Mouse (Mus musculus) lung, postnatal 4 days (tissue): ENCODE results near the gene Tango2.
A peak's percentile ranks its signal among the peaks of the same experiment; 100 is the strongest.

Experiments
- DNase-seq, 2 experiments: peaks; one replicate each; pipeline ENCODE4 v3.0.0; 2021

Tango2 gene

DNA sequence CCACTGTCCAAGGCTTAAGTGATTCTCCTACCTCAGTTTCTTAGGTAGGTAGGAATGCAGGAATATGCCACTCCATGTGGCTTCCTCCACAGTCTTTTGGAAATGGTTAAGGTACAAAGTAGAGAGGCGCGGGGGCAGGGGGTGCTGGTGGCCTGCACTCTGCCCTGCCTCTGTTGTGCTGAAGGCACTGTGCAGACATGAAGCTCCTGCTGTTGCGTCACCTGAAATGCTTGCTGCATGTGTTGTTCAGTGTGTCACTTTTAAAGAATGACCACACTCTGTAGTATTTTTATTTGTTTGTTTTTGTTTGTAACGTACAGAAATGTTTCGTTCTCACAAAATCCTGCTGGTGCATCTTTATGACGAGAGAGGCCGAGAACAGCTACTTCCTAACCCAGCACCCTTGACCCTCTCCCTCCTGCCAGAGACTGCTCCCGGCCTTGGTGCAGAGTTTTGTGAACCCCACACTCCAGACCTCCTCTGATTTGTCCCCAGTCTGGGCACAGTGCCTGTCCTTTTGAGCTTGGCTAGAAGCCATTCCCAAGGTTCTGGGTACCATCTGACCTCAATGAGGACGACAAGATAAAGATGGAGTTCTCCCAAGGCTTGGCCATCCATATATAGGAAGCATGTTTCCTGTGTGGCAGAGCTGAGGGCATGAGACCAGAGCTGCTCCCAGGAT, 35.3 kb upstream of the Tango2 start:
- peak; percentile 31 to 65 for DNase-seq

DNA sequence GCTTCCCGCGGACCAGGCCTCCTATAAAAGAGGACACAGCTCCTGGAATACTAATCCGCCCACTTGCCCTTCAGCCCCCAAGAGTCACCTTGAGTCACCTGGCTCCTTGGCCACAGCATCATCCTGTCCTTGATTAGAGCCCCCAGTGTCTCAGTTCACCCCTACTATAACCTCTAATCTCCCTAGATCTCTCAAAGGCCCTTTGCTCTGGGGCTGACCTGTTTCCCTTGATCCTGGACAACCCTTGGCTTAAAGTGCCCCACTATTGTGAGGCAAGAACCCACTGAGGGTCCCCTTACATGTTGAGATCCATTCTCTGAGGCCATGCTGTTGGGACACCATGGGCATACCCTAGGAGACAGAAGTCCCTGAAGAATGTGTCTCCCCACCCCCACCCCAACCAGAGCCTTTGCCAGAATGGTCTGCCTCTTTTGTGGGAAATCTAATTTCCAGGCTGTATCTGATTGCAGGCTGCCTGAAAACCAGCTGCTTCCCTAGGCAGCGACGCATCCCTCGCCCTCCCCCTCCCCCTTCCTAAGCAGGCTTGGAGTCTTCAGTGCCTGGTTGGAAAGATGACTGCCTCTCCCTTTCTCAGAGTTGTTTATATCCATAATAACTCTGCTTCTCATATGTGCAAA, 33.8 kb upstream of the Tango2 start:
- no peak for DNase-seq

GRCm38 (mm10) chr16:18380495-18381063, 32.7 kb upstream of the Tango2 start:
- no peak for DNase-seq

GRCm38 (mm10) chr16:18379338-18380001, 31.6 kb upstream of the Tango2 start:
- no peak for DNase-seq

DNA sequence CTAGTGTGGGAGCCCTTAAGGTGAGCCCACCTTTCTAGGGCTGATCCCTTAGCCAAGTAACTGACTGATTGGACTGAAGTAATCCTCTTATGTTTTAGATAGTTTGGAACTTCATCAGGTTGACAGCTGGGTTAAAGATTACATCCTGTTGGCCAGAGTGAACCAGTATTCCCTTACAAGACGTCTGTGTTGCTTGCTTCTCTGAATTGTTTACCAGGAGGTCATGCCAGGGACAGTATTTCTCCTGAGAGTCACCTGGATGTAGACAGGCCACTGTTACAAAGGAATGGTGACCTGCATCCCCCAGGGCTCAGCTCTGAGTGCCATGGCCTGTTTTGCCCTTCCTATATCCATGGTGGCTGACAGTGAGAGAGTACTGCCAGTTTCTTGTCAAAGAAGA, 30.6 kb upstream of the Tango2 start:
- DNase-seq: no peak

DNA sequence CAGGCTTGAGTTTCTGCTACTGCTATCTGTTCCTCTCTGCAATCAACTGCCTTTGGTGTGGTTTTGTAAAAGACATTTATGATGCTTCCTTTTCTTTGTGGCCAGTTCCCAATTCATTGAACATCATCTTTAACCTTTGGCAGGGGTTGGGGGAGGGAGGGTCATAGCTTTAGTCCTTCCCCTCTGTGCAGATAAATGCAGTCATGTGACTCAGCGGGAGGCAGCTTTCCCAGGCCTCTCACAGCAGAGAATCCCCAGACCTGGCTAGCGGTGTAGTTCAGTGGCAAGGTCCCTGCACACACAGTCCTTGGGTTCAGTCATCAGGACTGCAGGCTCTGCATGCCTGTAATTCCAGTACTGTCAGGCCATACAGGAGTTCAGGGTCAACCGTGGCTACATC, 29.3 kb upstream of the Tango2 start:
- DNase-seq: no peak

GRCm38 (mm10) chr16:18376297-18376954, 28.5 kb upstream of the Tango2 start:
- DNase-seq: no peak

DNA sequence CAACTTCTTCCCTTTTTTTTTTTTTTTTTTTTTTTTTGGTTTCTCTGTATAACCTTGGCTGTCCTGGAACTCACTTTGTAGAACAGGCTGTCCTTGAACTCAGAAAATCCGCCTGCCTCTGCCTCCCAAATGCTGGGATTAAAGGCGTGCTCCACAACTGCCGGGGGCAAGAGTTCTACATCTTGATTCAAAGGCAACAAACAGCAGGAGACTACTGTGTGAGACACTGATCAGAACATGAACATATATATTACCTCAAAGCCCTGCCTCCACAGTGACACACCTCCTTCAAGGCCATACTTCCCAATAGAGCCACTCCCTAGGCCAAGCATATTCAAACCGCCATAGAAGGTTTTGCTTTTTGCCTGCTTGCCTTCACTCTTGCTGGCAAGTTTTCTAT, 25.7 kb upstream of the Tango2 start:
- DNase-seq: no peak

DNA sequence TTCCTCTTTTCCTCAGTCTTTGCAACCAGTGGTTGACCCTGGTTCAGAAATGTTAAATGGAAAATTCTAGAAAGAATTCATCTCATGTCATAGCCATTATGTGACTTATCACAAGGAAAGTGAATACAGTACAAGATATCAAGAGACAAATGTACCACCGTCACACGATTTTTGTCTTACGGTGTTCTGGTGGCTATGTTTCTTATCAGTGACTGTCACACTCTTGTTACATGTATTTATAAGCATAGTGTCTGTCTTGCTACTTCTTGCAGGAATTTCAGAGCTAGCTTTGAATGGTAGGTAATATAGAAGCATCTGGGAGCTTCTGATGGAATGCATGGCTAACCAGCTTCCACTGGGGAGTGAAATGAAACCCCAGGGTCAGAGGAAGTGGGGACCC, 22.3 kb upstream of the Tango2 start:
- no peak for DNase-seq

GRCm38 (mm10) chr16:18366849-18367248, 18.9 kb upstream of the Tango2 start:
- DNase-seq: no peak

DNA sequence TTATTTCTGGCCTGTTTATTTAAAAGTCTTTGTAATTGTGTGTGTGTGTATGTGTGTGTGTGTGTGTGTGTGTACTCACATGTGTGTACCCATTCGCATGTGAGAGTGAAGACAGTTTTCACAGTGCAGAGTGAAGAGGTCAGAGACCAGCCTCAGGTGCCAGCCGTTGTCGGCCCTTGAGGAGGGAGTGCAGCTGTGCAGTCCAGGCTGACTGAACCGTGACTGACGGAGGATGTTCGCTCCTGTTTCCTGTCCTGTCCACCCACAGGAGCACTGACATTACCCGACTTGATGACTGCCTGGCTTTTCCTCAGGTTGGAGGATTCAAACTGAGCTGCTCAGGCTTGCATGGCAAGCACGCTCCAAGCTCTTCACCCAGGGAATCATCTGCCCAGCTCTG, 15.0 kb upstream of the Tango2 start:
- DNase-seq: no peak

DNA sequence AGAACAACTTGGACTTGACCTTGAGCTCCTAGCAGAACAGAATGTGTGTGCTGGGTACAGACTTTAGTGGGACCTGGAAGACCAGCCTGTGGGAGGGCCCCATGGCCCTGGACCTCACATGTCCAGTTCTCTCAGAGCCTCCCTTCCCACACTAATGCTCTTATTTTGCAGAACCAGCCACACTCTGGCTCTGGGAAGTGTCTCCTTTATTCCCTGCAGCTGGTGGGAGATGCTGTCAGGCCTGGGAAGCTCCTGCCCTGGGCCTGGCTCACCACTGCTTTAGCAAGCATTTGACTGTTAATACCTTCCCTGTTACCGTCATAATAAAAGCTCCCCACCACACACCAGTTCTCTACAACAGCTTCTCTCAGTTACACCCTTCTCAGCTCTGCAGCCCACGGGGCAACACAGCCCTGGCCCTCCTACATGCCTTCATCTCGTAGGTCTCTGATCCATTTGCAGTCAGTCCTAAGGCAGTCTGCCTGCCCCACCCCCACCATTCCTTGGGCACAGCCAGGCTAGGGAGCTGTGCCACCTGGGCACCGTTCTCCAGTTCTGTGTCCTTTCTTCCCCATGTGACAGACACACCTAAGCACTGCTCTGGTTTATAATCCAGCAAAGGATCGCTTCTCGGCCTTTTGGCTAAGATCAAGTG, 12.4 kb upstream of the Tango2 start:
- no peak for DNase-seq

DNA sequence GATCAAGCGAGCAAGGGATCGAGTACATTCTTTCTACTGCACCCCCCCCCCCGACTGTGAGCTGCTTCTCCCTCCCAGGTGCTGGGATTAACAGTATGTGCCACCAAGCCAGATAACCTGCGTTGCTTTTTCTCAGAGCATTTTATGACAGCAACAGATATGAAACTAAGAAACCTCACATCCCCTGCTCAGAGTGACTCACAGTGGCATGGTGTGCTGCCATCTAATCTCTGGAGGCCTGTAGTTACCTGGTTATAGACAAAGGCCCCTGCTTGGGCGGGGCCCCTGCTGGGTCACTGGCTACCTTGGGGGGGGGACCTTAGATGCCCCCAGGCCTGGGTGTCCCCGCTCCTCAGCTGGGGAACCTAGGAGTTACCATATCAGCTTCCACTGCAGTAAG, 10.1 kb upstream of the Tango2 start:
- DNase-seq: no peak

- no peak for DNase-seq
Measured at GRCm38 (mm10) chr16:18356961-18357360, 9.1 kb upstream of the Tango2 start.

- no peak for DNase-seq
Measured at GRCm38 (mm10) chr16:18353106-18353505, 5.2 kb upstream of the Tango2 start.

DNA sequence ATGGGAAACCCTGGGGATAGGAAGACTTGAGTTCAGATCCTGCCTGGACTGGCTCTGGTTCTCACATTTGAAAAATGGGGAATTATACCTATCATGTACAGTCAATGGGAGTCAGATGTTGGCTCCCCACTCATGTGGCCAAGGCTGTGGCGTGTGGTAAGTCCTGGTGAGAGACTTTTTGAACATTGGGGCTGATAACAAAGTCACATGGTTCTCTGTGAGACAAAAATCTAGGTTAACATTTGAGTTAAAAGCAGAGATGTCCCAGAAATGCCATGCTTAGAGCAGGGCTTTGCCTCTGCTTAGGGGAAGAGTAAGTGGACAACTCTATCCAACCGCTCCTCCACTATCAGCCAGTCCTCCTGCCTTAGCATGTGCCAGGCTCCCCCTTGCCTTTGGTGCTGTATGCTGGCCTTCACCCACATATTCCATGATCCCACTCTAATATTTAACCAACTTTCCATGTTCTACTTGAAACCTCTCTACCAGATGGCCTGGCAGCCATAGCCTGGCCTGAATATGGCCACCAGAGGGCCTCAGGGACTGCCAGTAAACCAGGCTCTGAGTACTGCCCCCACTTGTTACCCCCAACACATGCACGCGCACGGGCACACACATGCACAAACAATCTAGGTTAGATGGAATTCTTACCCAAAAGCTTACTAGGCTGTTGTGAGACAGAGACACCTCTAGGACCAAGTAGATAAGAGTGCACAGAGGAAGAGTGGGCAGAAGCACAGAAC, 3.6 kb upstream of the Tango2 start:
- DNase-seq: peak; percentile 55 to 59

- no peak for DNase-seq
Measured at GRCm38 (mm10) chr16:18349761-18350325, 1.9 kb upstream of the Tango2 start.

GRCm38 (mm10) chr16:18348601-18349175, 785 bp upstream of the Tango2 start:
- peak; percentile 38 to 55 for DNase-seq

- DNase-seq: peak; percentile 88 to 90
Measured at GRCm38 (mm10) chr16:18345243-18345642, 2.7 kb downstream of the Tango2 start.

DNA sequence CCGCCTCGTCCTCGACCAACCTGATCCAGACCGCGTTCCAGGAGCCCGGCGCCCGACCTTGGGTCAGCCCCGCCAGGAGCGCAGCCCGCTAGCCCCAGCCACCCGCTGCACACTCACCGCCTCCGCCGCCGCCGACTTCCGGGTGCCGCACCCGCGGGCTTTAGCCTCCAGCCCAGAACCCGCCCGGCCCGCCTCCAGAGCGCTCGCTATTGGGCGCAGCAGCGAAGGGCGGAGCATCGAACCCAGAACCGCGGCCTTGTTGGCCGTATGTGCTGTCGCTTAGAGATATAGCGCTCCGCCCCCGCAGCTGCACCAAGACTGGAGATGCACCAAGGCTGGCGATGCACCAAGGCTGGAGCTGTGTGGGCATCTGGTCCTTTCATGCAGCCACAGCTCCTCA, 4.1 kb downstream of the Tango2 start:
- peak; percentile 97 to 98 for DNase-seq
